In genomic region chrX:74246213-74246681, GRCm38 (mm10) we compare ENCODE assay signal across 8 mouse cellular contexts. TPM values are rescaled to one million over a fixed set of nuclear protein-coding genes. Genes with fewer than 3 reads are reported as not detected.
DNase-seq lines count a peak whose midpoint lies in the region; ATAC-seq and TF ChIP-seq lines count a peak whose summit lies in the region.

No protein-coding gene starts in this region.

- peak overlapping the region; percentile 61 for H3K4me3 ChIP-seq in hindbrain, embryonic 14.5 days (replicated peaks; ENCODE audit: low read length)
- peak overlapping the region; percentile 63 for H3K4me3 ChIP-seq in left cerebral cortex, adult 2 months
- H3K4me3 ChIP-seq in macrophage (ENCODE audit: inconsistent target) = peak overlapping the region; percentile 59

- H3K9me3 ChIP-seq in hindbrain, embryonic 14.5 days (ENCODE audit: control insufficient read depth, low read length) = no peaks in the 10 kb centered on the region

- H3K36me3 ChIP-seq in hindbrain, embryonic 14.5 days (replicated peaks; ENCODE audit: control insufficient read depth, insufficient read depth) = peaks cover 18% of the 10 kb centered on the region
- H3K36me3 ChIP-seq in macrophage (ENCODE audit: inconsistent target) = 0 out of 2 replicates have a peak, but pooled peaks cover 12% of the 10 kb centered on the region

- 17% methylated on average over 38 of the region's 38 CpGs for WGBS in hindbrain, embryonic 14.5 days
- 15% methylated on average over 35 of the region's 38 CpGs for WGBS in macrophage (ENCODE audit: missing documents)

- intact Hi-C loops in left cerebral cortex, adult 2 months (cut with DNase I) = loop anchor here (2.0 to 5.0 kb wide), 5 partner anchors 121 to 279 kb away; partner anchors contain the start of genes Hcfc1 and Irak1

- peak; percentile 95 for DNase-seq in R1 (ENCODE audit: low read depth, low spot score)
- DNase-seq in cerebellum, postnatal 14 days = peak; percentile 87
- peak; percentile 58 to 70 for DNase-seq in frontal cortex, postnatal 25 days (ENCODE audit: low spot score in 2 of 2)
- peak; percentile 87 for DNase-seq in hindbrain, embryonic 14.5 days (ENCODE audit: low spot score)
- DNase-seq in left cerebral cortex, adult 2 months (ENCODE audit: extremely low spot score in 1 of 2, low spot score in 2 of 2) = peak; percentile 75 to 82
- peak; percentile 68 for DNase-seq in retina, postnatal 7 days (ENCODE audit: low read depth, low spot score)
- DNase-seq in urinary bladder, adult 2 months (ENCODE audit: low spot score) = peak; percentile 63

- peak overlapping the region; percentile 74 for H3K4me2 ChIP-seq in hindbrain, embryonic 14.5 days (replicated peaks)

- H3K9ac ChIP-seq in hindbrain, embryonic 14.5 days = peak overlapping the region; percentile 86

- H3K79me2 ChIP-seq in macrophage (ENCODE audit: inconsistent target) = peaks cover 27% of the 10 kb centered on the region

- ATAC-seq in hindbrain, embryonic 14.5 days (ENCODE audit: low FRiP score) = peak; percentile 89

- H3K27me3 ChIP-seq in hindbrain, embryonic 14.5 days (ENCODE audit: control insufficient read depth, insufficient read depth, low read length) = no peaks in the 10 kb centered on the region

- no peak for TF ChIP-seq CTCF in left cerebral cortex, adult 2 months (IDR thresholded peaks at IDR 0.05)

- H3K27ac ChIP-seq in hindbrain, embryonic 14.5 days = peak overlapping the region; percentile 89
- H3K27ac ChIP-seq in left cerebral cortex, adult 2 months = peak overlapping the region; percentile 82
- peak overlapping the region; percentile 88 for H3K27ac ChIP-seq in macrophage

- H3K4me1 ChIP-seq in hindbrain, embryonic 14.5 days (replicated peaks; ENCODE audit: control insufficient read depth, insufficient read depth, low read length) = peaks cover 13% of the 10 kb centered on the region; the same call in 1 of the 2 replicates

RNA-seq across cellular contexts. Expression of gene Flna, which starts 3.4 kb away (rescaled TPM):
- 92.7 and 100.0 TPM in 2 replicates for polyA plus RNA-seq in hindbrain, embryonic 14.5 days (2014; fragmentation: Nextera tagmentation; extraction: Ambion mirVana)
- total RNA-seq in left cerebral cortex, adult 2 months (2021) = 10 to 100 TPM; 66.7 to 68.9 TPM
- total RNA-seq in macrophage (2018; cell fraction: chromatin; rRNA removed) = 1,000 to 10,000 TPM in 11 of 26 experiments, 100 to 1,000 TPM in 15; 366 to 2,144 (median 988) TPM
- total RNA-seq in macrophage (2018; cell fraction: cytosol; rRNA removed) = 100 to 1,000 TPM; 108 to 279 (median 202) TPM
- 100 to 1,000 TPM; 241 to 770 (median 447) TPM for total RNA-seq in macrophage (2018; cell fraction: nucleus; rRNA removed)
- polyA plus RNA-seq in macrophage (2018) = 167 to 435 TPM (median 388 TPM) in 3 replicates
- 5,313 and 5,579 TPM in 2 replicates for polyA plus RNA-seq in urinary bladder, adult 2 months (2012; rRNA removed)

RNA-seq across cellular contexts. Expression of gene Emd, which starts 8.2 kb away (rescaled TPM):
- polyA plus RNA-seq in hindbrain, embryonic 14.5 days (2014; fragmentation: Nextera tagmentation; extraction: Ambion mirVana) = 14.7 and 17.0 TPM in 2 replicates
- total RNA-seq in left cerebral cortex, adult 2 months (2021) = 10 to 100 TPM; 36.0 to 37.7 TPM
- total RNA-seq in macrophage (2018; cell fraction: chromatin; rRNA removed) = 10 to 100 TPM in 25 of 26 experiments, 1 to 10 TPM in 1; 9.1 to 69.1 (median 18.4) TPM
- 10 to 100 TPM; 30.4 to 48.0 (median 40.3) TPM for total RNA-seq in macrophage (2018; cell fraction: cytosol; rRNA removed)
- total RNA-seq in macrophage (2018; cell fraction: nucleus; rRNA removed) = 10 to 100 TPM; 13.8 to 54.6 (median 22.3) TPM
- polyA plus RNA-seq in macrophage (2018) = 35.7 to 94.2 TPM (median 47.2 TPM) in 3 replicates
- polyA plus RNA-seq in urinary bladder, adult 2 months (2012; rRNA removed) = 92.6 and 98.0 TPM in 2 replicates

RNA-seq across cellular contexts. Expression of gene Rpl10, which starts 24.4 kb away (rescaled TPM):
- polyA plus RNA-seq in hindbrain, embryonic 14.5 days (2014; fragmentation: Nextera tagmentation; extraction: Ambion mirVana) = 484 and 540 TPM in 2 replicates
- total RNA-seq in left cerebral cortex, adult 2 months (2021) = 100 to 1,000 TPM; 151 to 163 TPM
- 100 to 1,000 TPM; 240 to 849 (median 429) TPM for total RNA-seq in macrophage (2018; cell fraction: chromatin; rRNA removed)
- 1,000 to 10,000 TPM in 25 of 26 experiments, 100 to 1,000 TPM in 1; 953 to 2,648 (median 1,502) TPM for total RNA-seq in macrophage (2018; cell fraction: cytosol; rRNA removed)
- 100 to 1,000 TPM; 320 to 785 (median 447) TPM for total RNA-seq in macrophage (2018; cell fraction: nucleus; rRNA removed)
- 1,104 to 3,117 TPM (median 2,186 TPM) in 3 replicates for polyA plus RNA-seq in macrophage (2018)
- polyA plus RNA-seq in urinary bladder, adult 2 months (2012; rRNA removed) = 2,380 and 2,941 TPM in 2 replicates

RNA-seq across cellular contexts. Expression of gene Taz, which starts 35.5 kb away (rescaled TPM):
- polyA plus RNA-seq in hindbrain, embryonic 14.5 days (2014; fragmentation: Nextera tagmentation; extraction: Ambion mirVana) = 48.4 and 56.5 TPM in 2 replicates
- 10 to 100 TPM; 60.9 to 64.9 TPM for total RNA-seq in left cerebral cortex, adult 2 months (2021)
- total RNA-seq in macrophage (2018; cell fraction: chromatin; rRNA removed) = 100 to 1,000 TPM; 104 to 317 (median 236) TPM
- 10 to 100 TPM; 25.9 to 47.8 (median 34.0) TPM for total RNA-seq in macrophage (2018; cell fraction: cytosol; rRNA removed)
- total RNA-seq in macrophage (2018; cell fraction: nucleus; rRNA removed) = 100 to 1,000 TPM in 17 of 26 experiments, 10 to 100 TPM in 9; 72.1 to 202 (median 116) TPM
- 20.9 to 53.4 TPM (median 35.7 TPM) in 3 replicates for polyA plus RNA-seq in macrophage (2018)
- polyA plus RNA-seq in urinary bladder, adult 2 months (2012; rRNA removed) = 106 and 145 TPM in 2 replicates

RNA-seq across cellular contexts. Expression of gene Dnase1l1, which starts 35.9 kb away (rescaled TPM):
- 3.0 and 3.6 TPM in 2 replicates for polyA plus RNA-seq in hindbrain, embryonic 14.5 days (2014; fragmentation: Nextera tagmentation; extraction: Ambion mirVana)
- 1 to 10 TPM; 2.2 to 2.9 TPM for total RNA-seq in left cerebral cortex, adult 2 months (2021)
- total RNA-seq in macrophage (2018; cell fraction: chromatin; rRNA removed) = 100 to 1,000 TPM in 22 of 26 experiments, 10 to 100 TPM in 4; 60.1 to 434 (median 170) TPM
- total RNA-seq in macrophage (2018; cell fraction: cytosol; rRNA removed) = 100 to 1,000 TPM in 14 of 26 experiments, 10 to 100 TPM in 12; 66.9 to 209 (median 135) TPM
- 100 to 1,000 TPM in 25 of 26 experiments, 10 to 100 TPM in 1; 63.1 to 361 (median 189) TPM for total RNA-seq in macrophage (2018; cell fraction: nucleus; rRNA removed)
- polyA plus RNA-seq in macrophage (2018) = 142 to 185 TPM (median 160 TPM) in 3 replicates
- polyA plus RNA-seq in urinary bladder, adult 2 months (2012; rRNA removed) = 36.1 and 44.7 TPM in 2 replicates

Comparison
In these comparisons a context has a peak if more than half of its experiments do, and no peak if none do; other contexts are left out.
1. Peak in every context shown above with its lines: DNase-seq, ATAC-seq, H3K4me3 ChIP-seq and H3K27ac ChIP-seq.
2. RNA of gene Flna, which starts 3.4 kb away (polyA plus RNA-seq): 5,313 to 5,579 TPM in urinary bladder, adult 2 months; 167 to 435 TPM in macrophage and 92.7 to 100.0 TPM in hindbrain, embryonic 14.5 days; every median in the first group is over 10 times any median in the second.